Mouse (Mus musculus) fat pad, adult 2 months (tissue): ENCODE data around the gene Pnp2.

ENCODE experiments used
- DNase-seq: peaks from one replicate; pipeline ENCODE4 v3.0.0-alpha.2; 2011; ENCODE audit warnings: low read depth, low spot score; ENCODE audit errors: extremely low read depth

Pnp2 gene

GRCm38 (mm10) chr14:51007914-51008713 lies 52.3 kb downstream of the Pnp2 start:
- DNase-seq, result peak; percentile 96

GRCm38 (mm10) chr14:51008781-51009180 lies 53.0 kb downstream of the Pnp2 start:
- DNase-seq, result no peak

GRCm38 (mm10) chr14:51009572-51009971 lies 53.8 kb downstream of the Pnp2 start:
- no peak for DNase-seq
